Mouse (Mus musculus): ENCODE results near the gene Zfp335. TPM values are rescaled to one million over a fixed set of nuclear protein-coding genes. Genes with fewer than 3 reads are reported as not detected.

Gene Zfp335
- total and polyA plus RNA-seq, 3 experiments = 8.7 to 48.3 (median 30.6) TPM

GRCm38 (mm10) chr2:164892696-164893216 lies 18.8 kb downstream of the Zfp335 start:
- TF ChIP-seq POLR2AphosphoS5 (IDR thresholded peaks at IDR 0.05; ENCODE audit: insufficient replicate concordance, low read depth, low read length) = 0 out of 2 replicates have a peak, but pooled peaks have one; percentile 5
- no peak for TF ChIP-seq TAL1 (conservative IDR thresholded peaks at IDR 0.05; ENCODE audit: low read depth, low read length)
- no peak for TF ChIP-seq GATA2 (IDR thresholded peaks at IDR 0.05; ENCODE audit: borderline replicate concordance, low read depth, low read length)
- no peak for TF ChIP-seq CTCF (IDR thresholded peaks at IDR 0.05; ENCODE audit: low read depth, low read length)
- TF ChIP-seq GATA1 (IDR thresholded peaks at IDR 0.05; ENCODE audit: borderline replicate concordance, low read length) = no peak
- ATAC-seq (ENCODE audit: extremely low read depth, insufficient number of reproducible peaks, low FRiP score, poor library complexity, severe bottlenecking) = no peak
- no peak for DNase-seq (ENCODE audit: low spot score)

GRCm38 (mm10) chr2:164891908-164892695 lies 19.5 kb downstream of the Zfp335 start:
- ATAC-seq (ENCODE audit: extremely low read depth, insufficient number of reproducible peaks, low FRiP score, poor library complexity, severe bottlenecking) (no peak), DNase-seq (ENCODE audit: low spot score) (no peak)
- Histone ChIP-seq H3K27me3 (ENCODE audit: insufficient read depth, low read length) (no peaks in the 10 kb centered on the region), H3K36me3 (replicated peaks) (peaks cover 100% of the 10 kb centered on the region), H3K4me3 (ENCODE audit: low read depth, low read length) (no peak overlapping the region), H3K9me3 (replicated peaks) (no peaks in the 10 kb centered on the region), H3K4me1 (ENCODE audit: insufficient read depth, low read depth, low read length) (peaks cover 31% of the 10 kb centered on the region)
- TF ChIP-seq TAL1 (conservative IDR thresholded peaks at IDR 0.05; ENCODE audit: low read depth, low read length) = no peak
- 0 out of 2 replicates have a peak, but pooled peaks have one; percentile 14 for TF ChIP-seq POLR2AphosphoS5 (IDR thresholded peaks at IDR 0.05; ENCODE audit: insufficient replicate concordance, low read depth, low read length)

More at GRCm38 (mm10) chr2:164892696-164893216, 18.8 kb downstream of the Zfp335 start:
- Histone ChIP-seq H3K36me3 (replicated peaks) (peaks cover 100% of the 10 kb centered on the region), H3K4me1 (ENCODE audit: insufficient read depth, low read depth, low read length) (peaks cover 32% of the 10 kb centered on the region), H3K4me3 (ENCODE audit: low read depth, low read length) (no peak overlapping the region), H3K9me3 (replicated peaks) (no peaks in the 10 kb centered on the region), H3K27me3 (ENCODE audit: insufficient read depth, low read length) (no peaks in the 10 kb centered on the region)

GRCm38 (mm10) chr2:164891056-164891834 lies 20.3 kb downstream of the Zfp335 start:
- no peak overlapping the region for H3K4me3 ChIP-seq (ENCODE audit: low read depth, low read length)
- peaks cover 34% of the 10 kb centered on the region for H3K4me1 ChIP-seq (ENCODE audit: insufficient read depth, low read depth, low read length)
- peaks cover 100% of the 10 kb centered on the region for H3K36me3 ChIP-seq (replicated peaks)
- no peaks in the 10 kb centered on the region for H3K9me3 ChIP-seq (replicated peaks)
- no peak for TF ChIP-seq TAL1 (conservative IDR thresholded peaks at IDR 0.05; ENCODE audit: low read depth, low read length)
- TF ChIP-seq POLR2AphosphoS5 (IDR thresholded peaks at IDR 0.05; ENCODE audit: insufficient replicate concordance, low read depth, low read length) = 0 out of 2 replicates have a peak, but pooled peaks have one; percentile 0
- no peaks in the 10 kb centered on the region for H3K27me3 ChIP-seq (ENCODE audit: insufficient read depth, low read length)
- ATAC-seq (ENCODE audit: extremely low read depth, insufficient number of reproducible peaks, low FRiP score, poor library complexity, severe bottlenecking) (no peak), DNase-seq (ENCODE audit: low spot score) (no peak)

GRCm38 (mm10) chr2:164890411-164891049 lies 21.0 kb downstream of the Zfp335 start:
- peaks cover 100% of the 10 kb centered on the region for H3K36me3 ChIP-seq (replicated peaks)
- H3K4me3 ChIP-seq (ENCODE audit: low read depth, low read length) = no peak overlapping the region
- H3K9me3 ChIP-seq (replicated peaks) = no peaks in the 10 kb centered on the region
- ATAC-seq (ENCODE audit: extremely low read depth, insufficient number of reproducible peaks, low FRiP score, poor library complexity, severe bottlenecking) = no peak
- peaks cover 35% of the 10 kb centered on the region for H3K4me1 ChIP-seq (ENCODE audit: insufficient read depth, low read depth, low read length)
- no peaks in the 10 kb centered on the region for H3K27me3 ChIP-seq (ENCODE audit: insufficient read depth, low read length)
- DNase-seq (ENCODE audit: low spot score) = no peak
- TF ChIP-seq CTCF (IDR thresholded peaks at IDR 0.05; ENCODE audit: low read depth, low read length) (no peak), GATA2 (IDR thresholded peaks at IDR 0.05; ENCODE audit: borderline replicate concordance, low read depth, low read length) (no peak), GATA1 (IDR thresholded peaks at IDR 0.05; ENCODE audit: borderline replicate concordance, low read length) (no peak), TAL1 (conservative IDR thresholded peaks at IDR 0.05; ENCODE audit: low read depth, low read length) (no peak), POLR2AphosphoS5 (IDR thresholded peaks at IDR 0.05; ENCODE audit: insufficient replicate concordance, low read depth, low read length) (no peak)

GRCm38 (mm10) chr2:164889960-164890359 lies 21.6 kb downstream of the Zfp335 start:
- Histone ChIP-seq H3K9me3 (replicated peaks) (no peaks in the 10 kb centered on the region), H3K36me3 (replicated peaks) (peaks cover 100% of the 10 kb centered on the region), H3K4me3 (ENCODE audit: low read depth, low read length) (no peak overlapping the region), H3K27me3 (ENCODE audit: insufficient read depth, low read length) (no peaks in the 10 kb centered on the region), H3K4me1 (ENCODE audit: insufficient read depth, low read depth, low read length) (peaks cover 35% of the 10 kb centered on the region)
- ATAC-seq (ENCODE audit: extremely low read depth, insufficient number of reproducible peaks, low FRiP score, poor library complexity, severe bottlenecking) (no peak), DNase-seq (ENCODE audit: low spot score) (no peak)
- TF ChIP-seq POLR2AphosphoS5 (IDR thresholded peaks at IDR 0.05; ENCODE audit: insufficient replicate concordance, low read depth, low read length) (no peak), CTCF (IDR thresholded peaks at IDR 0.05; ENCODE audit: low read depth, low read length) (no peak), GATA1 (IDR thresholded peaks at IDR 0.05; ENCODE audit: borderline replicate concordance, low read length) (no peak), TAL1 (conservative IDR thresholded peaks at IDR 0.05; ENCODE audit: low read depth, low read length) (no peak), GATA2 (IDR thresholded peaks at IDR 0.05; ENCODE audit: borderline replicate concordance, low read depth, low read length) (no peak)

GRCm38 (mm10) chr2:164888996-164889395 lies 22.6 kb downstream of the Zfp335 start:
- DNase-seq (ENCODE audit: low spot score) (no peak), ATAC-seq (ENCODE audit: extremely low read depth, insufficient number of reproducible peaks, low FRiP score, poor library complexity, severe bottlenecking) (no peak)
- H3K36me3 ChIP-seq (replicated peaks) = peaks cover 100% of the 10 kb centered on the region
- peaks cover 32% of the 10 kb centered on the region for H3K4me1 ChIP-seq (ENCODE audit: insufficient read depth, low read depth, low read length)
- TF ChIP-seq TAL1 (conservative IDR thresholded peaks at IDR 0.05; ENCODE audit: low read depth, low read length) (no peak), POLR2AphosphoS5 (IDR thresholded peaks at IDR 0.05; ENCODE audit: insufficient replicate concordance, low read depth, low read length) (no peak), GATA1 (IDR thresholded peaks at IDR 0.05; ENCODE audit: borderline replicate concordance, low read length) (no peak), GATA2 (IDR thresholded peaks at IDR 0.05; ENCODE audit: borderline replicate concordance, low read depth, low read length) (no peak), CTCF (IDR thresholded peaks at IDR 0.05; ENCODE audit: low read depth, low read length) (no peak)
- H3K9me3 ChIP-seq (replicated peaks) = no peaks in the 10 kb centered on the region
- no peaks in the 10 kb centered on the region for H3K27me3 ChIP-seq (ENCODE audit: insufficient read depth, low read length)
- no peak overlapping the region for H3K4me3 ChIP-seq (ENCODE audit: low read depth, low read length)
